Mouse (Mus musculus): ENCODE measurements around the gene Nfkbil1. TPM values are rescaled to one million over a fixed set of nuclear protein-coding genes. Genes with fewer than 3 reads are reported as not detected.

Gene Nfkbil1
- polyA plus RNA-seq, 1 experiment: 57.1 TPM

DNA sequence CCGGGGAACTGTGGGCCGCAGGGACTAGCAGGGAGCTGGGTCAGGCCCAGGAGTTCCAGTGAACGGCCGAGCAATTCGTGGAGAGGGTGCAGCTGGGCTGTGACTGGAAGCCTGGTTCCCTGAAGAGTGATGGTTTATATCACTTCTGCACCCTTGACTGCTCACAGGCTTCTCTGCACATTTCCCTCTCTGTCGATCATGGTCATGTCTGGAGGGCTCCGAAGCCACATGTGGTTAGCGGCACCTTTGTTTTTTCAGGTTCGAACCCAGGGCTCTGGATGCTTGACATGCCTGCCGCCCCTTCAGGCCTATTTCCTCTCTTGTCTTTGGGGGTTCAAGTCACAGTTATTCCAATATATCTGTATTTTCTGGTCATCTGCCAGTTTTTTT lies 30.2 kb downstream of the Nfkbil1 start:
- H3K36me3 ChIP-seq (replicated peaks; ENCODE audit: low read length): no peaks in the 10 kb centered on the region
- H3K4me3 ChIP-seq (replicated peaks): no peak overlapping the region
- no peaks in the 10 kb centered on the region for H3K9me3 ChIP-seq
- peaks cover 15% of the 10 kb centered on the region for H3K27me3 ChIP-seq (replicated peaks)
- TF ChIP-seq GATA1 (IDR thresholded peaks at IDR 0.05; ENCODE audit: borderline replicate concordance, low read length) (no peak), FLI1 (IDR thresholded peaks at IDR 0.05; ENCODE audit: low read length) (no peak)
- peaks cover 74% of the 10 kb centered on the region for H3K4me1 ChIP-seq

GRCm38 (mm10) chr17:35204494-35205379 lies 30.9 kb downstream of the Nfkbil1 start, which contains the start of gene Lta:
Gene Lta (minus strand): TSS chr17:35205351.
- no peaks in the 10 kb centered on the region for H3K9me3 ChIP-seq
- H3K4me1 ChIP-seq: peaks cover 74% of the 10 kb centered on the region
- no peak for TF ChIP-seq GATA1 (IDR thresholded peaks at IDR 0.05; ENCODE audit: borderline replicate concordance, low read length)
- no peak within 1 kb of the TSS for H3K4me3 ChIP-seq (replicated peaks)
- peaks cover 6% of the 10 kb centered on the region for H3K36me3 ChIP-seq (replicated peaks; ENCODE audit: low read length)
- H3K27me3 ChIP-seq (replicated peaks): peaks cover 15% of the 10 kb centered on the region

DNA sequence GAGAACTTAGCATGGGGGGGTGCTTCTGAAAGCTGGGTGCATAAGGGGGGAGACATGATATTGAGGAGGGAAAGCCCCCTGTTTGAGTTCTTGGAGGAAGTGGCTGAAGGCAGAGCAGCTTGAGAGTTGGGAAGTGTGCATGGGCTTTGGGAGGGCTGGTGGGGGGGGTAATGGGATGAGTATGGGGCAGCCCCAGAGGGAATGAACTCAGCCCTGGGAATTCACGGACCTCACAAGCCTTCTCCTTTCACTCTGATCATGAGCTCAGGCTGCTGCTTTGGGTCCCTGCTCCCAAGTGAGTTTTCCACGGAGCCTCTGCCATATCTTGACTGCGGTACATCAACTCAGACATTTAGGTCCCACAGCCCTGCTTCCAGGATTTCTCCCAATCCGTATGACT lies 33.1 kb downstream of the Nfkbil1 start:
- peaks cover 16% of the 10 kb centered on the region for H3K36me3 ChIP-seq (replicated peaks; ENCODE audit: low read length)
- peak overlapping the region; percentile 95 for H3K4me3 ChIP-seq (replicated peaks)
- H3K4me1 ChIP-seq: peaks cover 71% of the 10 kb centered on the region
- no peaks in the 10 kb centered on the region for H3K9me3 ChIP-seq
- peaks cover 15% of the 10 kb centered on the region for H3K27me3 ChIP-seq (replicated peaks)
- no peak for TF ChIP-seq GATA1 (IDR thresholded peaks at IDR 0.05; ENCODE audit: borderline replicate concordance, low read length)
- no peak for TF ChIP-seq FLI1 (IDR thresholded peaks at IDR 0.05; ENCODE audit: low read length)

DNA sequence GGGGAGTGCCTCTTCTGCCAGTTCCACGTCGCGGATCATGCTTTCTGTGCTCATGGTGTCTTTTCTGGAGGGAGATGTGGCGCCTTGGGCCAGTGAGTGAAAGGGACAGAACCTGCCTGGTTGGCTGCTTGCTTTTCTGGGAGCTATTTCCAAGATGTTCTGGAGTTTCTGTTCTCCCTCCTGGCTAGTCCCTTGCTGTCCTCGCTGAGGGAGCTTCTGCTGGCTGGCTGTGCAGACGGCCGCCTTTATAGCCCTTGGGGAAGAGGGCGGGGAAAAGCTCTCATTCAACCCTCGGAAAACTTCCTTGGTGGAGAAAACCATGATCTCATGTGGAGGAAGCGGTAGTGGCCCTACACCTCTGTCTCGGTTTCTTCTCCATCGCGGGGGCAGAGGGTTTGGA lies 33.8 kb downstream of the Nfkbil1 start, which contains the start of gene Tnf:
TSS of gene Tnf (minus strand) at position 221 of the 400 bp plus-strand sequence.
- Histone ChIP-seq H3K9me3 (no peaks in the 10 kb centered on the region), H3K36me3 (replicated peaks; ENCODE audit: low read length) (peaks cover 16% of the 10 kb centered on the region), H3K27me3 (replicated peaks) (peaks cover 15% of the 10 kb centered on the region), H3K4me3 (replicated peaks) (peak within 1 kb of the TSS; percentile 95), H3K4me1 (peaks cover 76% of the 10 kb centered on the region)
- TF ChIP-seq GATA1 (IDR thresholded peaks at IDR 0.05; ENCODE audit: borderline replicate concordance, low read length): no peak
- no peak for TF ChIP-seq FLI1 (IDR thresholded peaks at IDR 0.05; ENCODE audit: low read length)

- peak overlapping the region; percentile 95 for H3K4me3 ChIP-seq (replicated peaks)
- peaks cover 82% of the 10 kb centered on the region for H3K4me1 ChIP-seq
- peaks cover 16% of the 10 kb centered on the region for H3K36me3 ChIP-seq (replicated peaks; ENCODE audit: low read length)
- H3K9me3 ChIP-seq: no peaks in the 10 kb centered on the region
- TF ChIP-seq FLI1 (IDR thresholded peaks at IDR 0.05; ENCODE audit: low read length): no peak
- no peak for TF ChIP-seq GATA1 (IDR thresholded peaks at IDR 0.05; ENCODE audit: borderline replicate concordance, low read length)
- peaks cover 15% of the 10 kb centered on the region for H3K27me3 ChIP-seq (replicated peaks)
Measured at GRCm38 (mm10) chr17:35201128-35201527, 34.5 kb downstream of the Nfkbil1 start.

DNA sequence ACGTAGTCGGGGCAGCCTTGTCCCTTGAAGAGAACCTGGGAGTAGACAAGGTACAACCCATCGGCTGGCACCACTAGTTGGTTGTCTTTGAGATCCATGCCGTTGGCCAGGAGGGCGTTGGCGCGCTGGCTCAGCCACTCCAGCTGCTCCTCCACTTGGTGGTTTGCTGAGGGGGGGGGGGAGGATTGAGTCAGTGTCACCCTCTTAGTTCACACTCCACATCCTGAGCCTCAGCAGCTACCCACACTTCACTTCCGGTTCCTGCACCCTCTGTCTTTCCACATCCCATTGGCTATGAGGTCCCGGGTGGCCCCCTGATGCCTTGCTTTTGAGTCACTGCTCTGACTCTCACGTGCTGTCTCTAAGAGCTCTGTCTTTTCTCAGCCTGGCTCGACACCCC lies 35.2 kb downstream of the Nfkbil1 start:
- Histone ChIP-seq H3K4me1 (peaks cover 89% of the 10 kb centered on the region), H3K4me3 (replicated peaks) (peak overlapping the region; percentile 95), H3K36me3 (replicated peaks; ENCODE audit: low read length) (peaks cover 16% of the 10 kb centered on the region), H3K9me3 (no peaks in the 10 kb centered on the region), H3K27me3 (replicated peaks) (peaks cover 15% of the 10 kb centered on the region)
- TF ChIP-seq FLI1 (IDR thresholded peaks at IDR 0.05; ENCODE audit: low read length) (no peak; the same call in 1 of the 2 replicates), GATA1 (IDR thresholded peaks at IDR 0.05; ENCODE audit: borderline replicate concordance, low read length) (no peak)

DNA sequence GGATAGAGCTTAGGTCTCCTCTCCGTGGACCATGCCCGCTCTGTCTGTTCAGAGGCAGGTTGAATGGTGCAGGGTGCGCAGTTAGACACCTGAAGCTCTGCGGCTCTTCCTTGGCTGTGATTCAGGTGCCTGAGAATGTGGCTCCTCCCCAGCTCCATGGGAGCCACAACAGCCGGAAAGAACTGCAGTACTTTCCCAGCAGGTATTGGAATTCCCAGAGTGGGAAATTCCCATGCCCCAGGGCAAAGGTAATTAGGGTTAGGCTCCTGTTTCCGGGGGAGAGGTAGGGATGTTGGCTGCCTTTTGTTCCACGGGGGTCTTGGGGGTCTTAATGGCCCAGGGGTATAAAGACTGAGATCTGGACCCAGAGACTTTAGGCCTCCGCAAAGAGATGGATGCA lies 36.6 kb downstream of the Nfkbil1 start:
- H3K27me3 ChIP-seq (replicated peaks): peaks cover 7% of the 10 kb centered on the region
- H3K9me3 ChIP-seq: no peaks in the 10 kb centered on the region
- H3K4me3 ChIP-seq (replicated peaks): peak overlapping the region; percentile 55
- no peak for TF ChIP-seq FLI1 (IDR thresholded peaks at IDR 0.05; ENCODE audit: low read length)
- TF ChIP-seq GATA1 (IDR thresholded peaks at IDR 0.05; ENCODE audit: borderline replicate concordance, low read length): no peak
- H3K36me3 ChIP-seq (replicated peaks; ENCODE audit: low read length): peaks cover 16% of the 10 kb centered on the region
- peaks cover 89% of the 10 kb centered on the region for H3K4me1 ChIP-seq

DNA sequence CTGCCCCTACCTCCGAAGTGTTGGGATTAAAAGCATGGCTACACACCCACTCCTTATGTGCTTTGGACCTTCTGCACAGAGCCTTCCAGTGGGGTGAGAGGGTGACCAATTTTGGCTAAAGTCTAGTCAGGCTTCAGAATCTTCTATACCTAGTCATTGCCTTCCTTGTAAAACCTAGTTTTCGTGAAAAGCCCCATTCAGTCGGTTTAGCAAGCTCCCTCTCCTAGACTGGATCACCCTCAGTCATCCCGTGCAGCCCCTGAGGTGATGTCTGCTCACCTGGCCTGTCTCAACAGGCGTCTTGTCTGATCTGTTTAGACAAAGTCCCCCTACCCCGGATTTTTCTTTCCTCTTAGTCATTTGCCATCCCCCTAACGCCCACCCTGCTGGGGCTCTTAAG lies 37.6 kb downstream of the Nfkbil1 start:
- Histone ChIP-seq H3K4me1 (peaks cover 93% of the 10 kb centered on the region), H3K27me3 (replicated peaks) (no peaks in the 10 kb centered on the region)
- TF ChIP-seq FLI1 (IDR thresholded peaks at IDR 0.05; ENCODE audit: low read length) (no peak), GATA1 (IDR thresholded peaks at IDR 0.05; ENCODE audit: borderline replicate concordance, low read length) (no peak)

GRCm38 (mm10) chr17:35197126-35197525 lies 38.5 kb downstream of the Nfkbil1 start:
- H3K9me3 ChIP-seq: no peaks in the 10 kb centered on the region
- no peaks in the 10 kb centered on the region for H3K27me3 ChIP-seq (replicated peaks)
- TF ChIP-seq FLI1 (IDR thresholded peaks at IDR 0.05; ENCODE audit: low read length): no peak
- TF ChIP-seq GATA1 (IDR thresholded peaks at IDR 0.05; ENCODE audit: borderline replicate concordance, low read length): no peak
- H3K4me3 ChIP-seq (replicated peaks): peak overlapping the region; percentile 97
- peaks cover 89% of the 10 kb centered on the region for H3K4me1 ChIP-seq
- peaks cover 16% of the 10 kb centered on the region for H3K36me3 ChIP-seq (replicated peaks; ENCODE audit: low read length)

More for the DNA sequence above, 37.6 kb downstream of the Nfkbil1 start:
- H3K36me3 ChIP-seq (replicated peaks; ENCODE audit: low read length): peaks cover 16% of the 10 kb centered on the region
- H3K9me3 ChIP-seq: no peaks in the 10 kb centered on the region
- no peak overlapping the region for H3K4me3 ChIP-seq (replicated peaks)

DNA sequence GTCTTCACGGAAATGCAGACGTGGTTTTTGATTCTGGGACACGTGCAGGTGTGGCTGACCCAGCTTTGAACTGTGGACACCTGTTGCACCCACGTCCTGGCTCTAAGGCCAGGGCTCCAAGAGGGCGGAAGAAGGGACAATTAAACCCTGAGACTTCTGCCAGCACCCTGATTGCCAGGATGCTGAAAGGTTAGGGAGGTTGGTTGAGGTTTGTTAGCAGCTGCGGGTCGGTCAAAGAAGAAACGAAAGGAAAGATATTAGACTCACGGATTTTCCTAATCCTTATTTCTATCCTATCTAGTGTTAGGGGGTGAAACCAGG lies 39.3 kb downstream of the Nfkbil1 start:
- Histone ChIP-seq H3K4me3 (replicated peaks) (peak overlapping the region; percentile 97), H3K27me3 (replicated peaks) (no peaks in the 10 kb centered on the region), H3K36me3 (replicated peaks; ENCODE audit: low read length) (peaks cover 16% of the 10 kb centered on the region), H3K4me1 (peaks cover 89% of the 10 kb centered on the region), H3K9me3 (no peaks in the 10 kb centered on the region)
- TF ChIP-seq FLI1 (IDR thresholded peaks at IDR 0.05; ENCODE audit: low read length) (no peak), GATA1 (IDR thresholded peaks at IDR 0.05; ENCODE audit: borderline replicate concordance, low read length) (no peak)

Measured in megakaryocyte, embryonic 14.5 days (primary cell).